Mouse (Mus musculus): ENCODE measurements around the gene Ick. TPM values are rescaled to one million over a fixed set of nuclear protein-coding genes. Genes with fewer than 3 reads are reported as not detected.

The Ick gene
- total and polyA plus RNA-seq, 2 experiments from 2014 or later: 35.2 to 36.7 TPM

DNA sequence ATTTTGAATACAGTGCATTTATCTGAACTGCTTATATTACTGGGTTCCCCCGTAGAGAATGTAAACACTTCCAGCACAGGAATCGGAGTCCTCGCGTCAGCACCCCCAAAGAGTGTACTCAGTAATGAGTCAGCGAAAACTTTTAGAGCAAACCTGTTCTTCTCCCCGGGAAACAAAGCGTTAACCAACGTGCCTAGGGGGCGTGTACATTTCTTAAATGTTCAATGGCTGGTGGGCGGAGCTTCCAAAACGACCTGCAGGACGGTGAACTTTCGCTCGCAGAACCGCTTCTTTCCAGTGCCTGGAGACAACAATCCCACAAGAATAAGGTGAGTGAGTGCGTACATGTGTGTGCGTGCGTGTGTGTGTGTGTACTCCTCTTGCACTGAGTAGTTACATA, 82.7 kb downstream of the Ick start:
- under 1% methylated on average over 18 of the region's 18 CpGs for WGBS
- TF ChIP-seq CTCF (IDR thresholded peaks at IDR 0.05; ENCODE audit: low read depth): peak; percentile 8; the same call in 1 of the 2 replicates
- Histone ChIP-seq H3K27ac (no peak overlapping the region), H3K36me3 (ENCODE audit: insufficient read depth, low read length) (no peaks in the 10 kb centered on the region), H3K4me1 (ENCODE audit: insufficient read depth, low read length) (peaks cover 7% of the 10 kb centered on the region), H3K9ac (replicated peaks; ENCODE audit: low read length) (peak overlapping the region; percentile 21; the same call in 1 of the 2 replicates), H3K27me3 (ENCODE audit: insufficient read depth, low read length) (no peaks in the 10 kb centered on the region), H3K9me3 (ENCODE audit: low read length) (no peaks in the 10 kb centered on the region), H3K4me2 (ENCODE audit: low read depth, low read length) (peak overlapping the region; percentile 81), H3K4me3 (ENCODE audit: low read length) (peak overlapping the region; percentile 42)
- DNase-seq (ENCODE audit: low spot score) (peak; percentile 81), ATAC-seq (peak; percentile 67)

DNA sequence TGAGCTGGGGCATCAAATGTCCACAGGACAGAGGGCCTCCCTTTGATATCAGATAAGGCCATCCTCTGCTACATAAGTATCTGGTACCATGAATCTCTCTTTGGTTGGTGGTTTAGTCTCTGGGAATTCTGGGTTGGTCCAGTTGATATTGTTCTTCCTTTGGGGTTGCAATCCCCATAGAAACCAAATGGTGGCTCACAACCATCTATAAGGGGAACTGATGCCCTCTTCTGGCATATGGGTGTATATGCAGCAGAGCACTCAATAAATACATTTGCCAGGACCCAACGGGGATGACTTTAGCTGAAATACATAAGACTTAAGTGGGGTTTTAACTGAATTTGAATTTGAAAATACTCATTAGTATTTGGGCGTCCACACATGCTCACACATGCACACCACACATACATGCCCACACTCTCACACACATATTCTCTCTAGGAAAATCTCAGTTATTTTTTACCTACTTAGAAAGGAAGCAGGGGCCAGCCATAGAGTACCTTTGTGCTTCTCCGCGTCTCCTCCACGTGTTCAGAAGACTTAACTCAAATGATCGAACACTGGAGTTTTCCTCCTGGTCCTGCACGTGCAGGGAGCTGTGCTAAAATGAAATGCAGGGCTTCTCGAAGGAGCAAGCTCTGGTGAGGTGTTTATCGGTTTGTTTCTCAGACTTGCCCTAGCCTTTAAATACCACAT, 85.1 kb downstream of the Ick start:
- WGBS: 44% methylated on average over 9 of the region's 9 CpGs
- no peaks in the 10 kb centered on the region for H3K27me3 ChIP-seq (ENCODE audit: insufficient read depth, low read length)
- H3K4me1 ChIP-seq (ENCODE audit: insufficient read depth, low read length): peaks cover 7% of the 10 kb centered on the region
- H3K36me3 ChIP-seq (ENCODE audit: insufficient read depth, low read length): no peaks in the 10 kb centered on the region
- peak; percentile 57 for ATAC-seq
- H3K4me3 ChIP-seq (ENCODE audit: low read length): no peak overlapping the region
- H3K9ac ChIP-seq (replicated peaks; ENCODE audit: low read length): no peak overlapping the region
- DNase-seq (ENCODE audit: low spot score): peak; percentile 86
- H3K27ac ChIP-seq: no peak overlapping the region
- H3K4me2 ChIP-seq (ENCODE audit: low read depth, low read length): no peak overlapping the region
- peak; percentile 89 for TF ChIP-seq CTCF (IDR thresholded peaks at IDR 0.05; ENCODE audit: low read depth)
- H3K9me3 ChIP-seq (ENCODE audit: low read length): no peaks in the 10 kb centered on the region

DNA sequence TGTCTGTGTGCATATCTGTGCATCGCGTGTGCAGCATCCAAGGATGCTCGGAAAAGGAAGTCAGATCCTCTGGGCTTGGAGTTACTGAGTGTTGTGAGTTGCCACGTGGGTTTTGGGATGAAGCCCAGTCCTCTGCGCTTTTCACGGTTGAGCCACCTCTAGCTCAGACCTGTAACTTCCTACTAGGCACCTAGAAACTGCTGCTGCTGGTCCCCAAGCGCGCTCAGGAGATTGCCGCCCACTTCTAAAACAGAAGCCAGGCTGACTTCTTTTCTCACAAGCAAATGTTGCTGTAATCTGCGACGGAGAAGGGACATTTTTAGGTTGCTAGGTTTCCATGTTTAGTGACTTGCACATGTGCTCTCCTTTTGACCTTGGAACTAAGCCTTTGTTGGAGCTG, 86.0 kb downstream of the Ick start:
- Histone ChIP-seq H3K4me2 (ENCODE audit: low read depth, low read length) (no peak overlapping the region), H3K4me1 (ENCODE audit: insufficient read depth, low read length) (peaks cover 7% of the 10 kb centered on the region), H3K36me3 (ENCODE audit: insufficient read depth, low read length) (no peaks in the 10 kb centered on the region), H3K4me3 (ENCODE audit: low read length) (no peak overlapping the region), H3K27ac (no peak overlapping the region), H3K9ac (replicated peaks; ENCODE audit: low read length) (no peak overlapping the region), H3K9me3 (ENCODE audit: low read length) (no peaks in the 10 kb centered on the region), H3K27me3 (ENCODE audit: insufficient read depth, low read length) (no peaks in the 10 kb centered on the region)
- WGBS: 69% methylated on average over 11 of the region's 11 CpGs
- no peak for TF ChIP-seq CTCF (IDR thresholded peaks at IDR 0.05; ENCODE audit: low read depth)
- DNase-seq (ENCODE audit: low spot score): no peak
- no peak for ATAC-seq

DNA sequence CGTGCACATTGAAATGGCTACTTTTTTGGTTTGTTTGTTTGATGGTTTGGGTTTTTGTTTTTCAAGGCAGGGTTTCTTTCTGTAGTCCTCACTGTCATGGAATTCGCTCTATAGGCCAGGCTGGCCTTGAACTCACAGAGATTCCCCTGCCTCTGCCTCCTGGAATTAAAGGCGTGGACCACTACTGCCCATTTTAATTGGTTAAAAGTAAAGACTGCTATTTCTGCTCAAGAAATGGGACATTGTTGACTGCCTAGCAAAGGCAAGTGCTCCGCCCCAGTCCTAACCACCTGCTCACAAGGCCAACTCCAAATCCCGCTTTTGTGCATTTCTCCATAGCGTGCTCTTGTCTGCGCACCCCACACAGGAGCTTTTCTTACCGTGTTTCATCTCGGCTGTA, 88.8 kb downstream of the Ick start:
- no peak for TF ChIP-seq CTCF (IDR thresholded peaks at IDR 0.05; ENCODE audit: low read depth)
- ATAC-seq (no peak), DNase-seq (ENCODE audit: low spot score) (no peak)
- Histone ChIP-seq H3K4me3 (ENCODE audit: low read length) (no peak overlapping the region), H3K4me1 (ENCODE audit: insufficient read depth, low read length) (no peaks in the 10 kb centered on the region), H3K9me3 (ENCODE audit: low read length) (no peaks in the 10 kb centered on the region), H3K4me2 (ENCODE audit: low read depth, low read length) (no peak overlapping the region), H3K36me3 (ENCODE audit: insufficient read depth, low read length) (no peaks in the 10 kb centered on the region), H3K9ac (replicated peaks; ENCODE audit: low read length) (no peak overlapping the region), H3K27me3 (ENCODE audit: insufficient read depth, low read length) (no peaks in the 10 kb centered on the region), H3K27ac (no peak overlapping the region)
- WGBS: 95% methylated on average over 9 of the region's 9 CpGs

DNA sequence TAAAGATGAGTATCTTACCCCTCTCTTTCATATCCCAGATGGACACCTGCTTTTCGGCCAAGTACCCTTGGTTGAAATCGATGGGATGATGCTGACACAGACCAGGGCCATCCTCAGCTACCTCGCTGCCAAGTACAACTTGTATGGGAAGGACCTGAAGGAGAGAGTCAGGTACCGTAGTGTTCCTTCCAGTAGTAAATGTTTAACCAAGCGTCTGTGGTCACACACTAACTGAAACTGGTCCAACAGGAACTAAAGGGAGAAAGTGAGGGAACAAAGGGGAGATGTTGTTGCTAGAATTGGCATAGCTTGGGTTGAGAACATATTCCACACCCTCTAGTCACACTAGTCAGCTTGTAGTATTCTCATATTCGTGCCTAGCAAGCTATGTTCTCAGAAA, 95.2 kb downstream of the Ick start:
- no peak for DNase-seq (ENCODE audit: low spot score)
- Histone ChIP-seq H3K4me3 (ENCODE audit: low read length) (no peak overlapping the region), H3K4me2 (ENCODE audit: low read depth, low read length) (no peak overlapping the region), H3K27me3 (ENCODE audit: insufficient read depth, low read length) (no peaks in the 10 kb centered on the region), H3K27ac (no peak overlapping the region), H3K36me3 (ENCODE audit: insufficient read depth, low read length) (no peaks in the 10 kb centered on the region), H3K4me1 (ENCODE audit: insufficient read depth, low read length) (no peaks in the 10 kb centered on the region), H3K9ac (replicated peaks; ENCODE audit: low read length) (no peak overlapping the region), H3K9me3 (ENCODE audit: low read length) (no peaks in the 10 kb centered on the region)
- 92% methylated on average over 6 of the region's 6 CpGs for WGBS
- TF ChIP-seq CTCF (IDR thresholded peaks at IDR 0.05; ENCODE audit: low read depth): no peak
- ATAC-seq: no peak

DNA sequence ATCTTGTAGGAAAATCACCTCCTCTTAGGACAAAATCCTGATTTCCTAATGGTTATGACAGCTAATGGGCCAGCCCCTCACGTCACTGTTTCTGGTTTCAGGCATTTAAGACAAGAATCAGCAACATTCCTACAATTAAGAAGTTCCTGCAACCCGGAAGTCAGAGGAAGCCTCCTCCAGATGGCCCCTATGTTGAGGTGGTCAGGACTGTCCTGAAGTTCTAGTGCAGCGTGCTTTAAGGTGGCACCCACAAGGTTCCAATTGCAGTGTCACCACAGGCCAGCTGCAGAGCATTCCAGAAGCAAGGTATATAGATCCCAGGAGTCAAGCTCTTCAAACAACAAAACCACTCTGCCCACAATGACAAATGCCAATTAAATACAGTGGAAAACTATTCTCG, 100.0 kb downstream of the Ick start:
- TF ChIP-seq CTCF (IDR thresholded peaks at IDR 0.05; ENCODE audit: low read depth): no peak
- Histone ChIP-seq H3K9me3 (ENCODE audit: low read length) (no peaks in the 10 kb centered on the region), H3K27ac (no peak overlapping the region), H3K4me1 (ENCODE audit: insufficient read depth, low read length) (no peaks in the 10 kb centered on the region), H3K9ac (replicated peaks; ENCODE audit: low read length) (no peak overlapping the region), H3K27me3 (ENCODE audit: insufficient read depth, low read length) (no peaks in the 10 kb centered on the region), H3K36me3 (ENCODE audit: insufficient read depth, low read length) (no peaks in the 10 kb centered on the region), H3K4me2 (ENCODE audit: low read depth, low read length) (no peak overlapping the region), H3K4me3 (ENCODE audit: low read length) (no peak overlapping the region)
- DNase-seq (ENCODE audit: low spot score): no peak
- ATAC-seq: no peak
- 83% methylated on average over 4 of the region's 4 CpGs for WGBS

DNA sequence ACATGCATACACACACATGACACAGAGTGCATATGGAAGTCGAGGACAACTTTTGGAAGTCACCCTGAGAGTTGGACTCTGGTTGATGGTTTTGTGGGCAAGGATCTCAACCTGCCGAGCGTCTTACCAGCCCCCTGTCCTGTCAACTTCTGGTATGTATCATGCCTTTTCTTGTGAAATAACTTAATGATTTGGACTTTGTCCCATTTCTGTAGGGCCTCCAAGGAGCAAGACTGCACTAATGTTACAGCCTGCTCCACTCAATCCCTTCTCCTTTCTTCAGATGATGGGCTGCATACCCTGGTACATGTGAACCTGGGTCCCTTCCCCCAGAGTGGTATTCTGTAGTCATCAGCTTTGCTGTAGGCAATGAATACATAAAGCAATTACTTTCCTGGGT, 101.1 kb downstream of the Ick start:
- ATAC-seq (no peak), DNase-seq (ENCODE audit: low spot score) (no peak)
- Histone ChIP-seq H3K27me3 (ENCODE audit: insufficient read depth, low read length) (no peaks in the 10 kb centered on the region), H3K4me1 (ENCODE audit: insufficient read depth, low read length) (no peaks in the 10 kb centered on the region), H3K4me3 (ENCODE audit: low read length) (no peak overlapping the region), H3K27ac (no peak overlapping the region), H3K9me3 (ENCODE audit: low read length) (no peaks in the 10 kb centered on the region), H3K4me2 (ENCODE audit: low read depth, low read length) (no peak overlapping the region), H3K9ac (replicated peaks; ENCODE audit: low read length) (no peak overlapping the region), H3K36me3 (ENCODE audit: insufficient read depth, low read length) (no peaks in the 10 kb centered on the region)
- TF ChIP-seq CTCF (IDR thresholded peaks at IDR 0.05; ENCODE audit: low read depth): no peak
- WGBS: 89% methylated on average over 3 of the region's 3 CpGs

Data from hindbrain, postnatal 0 days (tissue).